Mouse (Mus musculus): ENCODE measurements at regions not wholly inside any gene's neighbourhood (a gene's known extent, or its start where the extent isn't known, plus 50 kb on each side); places are given as distances from the start of the nearest gene placed in this dataset.

DNA sequence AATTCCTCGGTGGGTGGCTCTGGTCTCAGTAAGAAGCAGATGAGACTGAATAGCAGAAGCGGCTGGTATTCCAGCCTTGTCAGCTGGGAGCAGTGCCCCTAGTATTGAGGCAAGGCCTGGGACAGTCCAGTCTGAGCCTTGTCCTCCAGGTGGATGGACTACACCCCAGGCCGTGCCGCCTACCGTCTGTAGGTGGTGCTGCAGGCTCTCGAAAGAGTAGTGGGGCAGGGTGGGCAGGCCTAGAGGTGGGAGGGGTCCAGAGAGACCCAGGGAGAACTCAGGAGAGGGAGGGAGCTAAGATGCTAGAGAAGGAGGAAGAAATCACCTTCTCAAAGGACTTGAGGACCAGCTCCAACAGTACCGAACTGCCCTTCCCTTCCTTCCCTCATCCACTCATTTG lies 326.0 kb downstream of the Matn1 start:
- TF ChIP-seq CTCF (conservative IDR thresholded peaks at IDR 0.05; ENCODE audit: low read length), result peak; percentile 29
- no peak for TF ChIP-seq NANOG (IDR thresholded peaks at IDR 0.05; ENCODE audit: borderline replicate concordance, low read length)
- no peak for TF ChIP-seq POU5F1 (IDR thresholded peaks at IDR 0.05; ENCODE audit: borderline replicate concordance, low read length)

All from E14TG2a.4 (cell line).